Comparison of ENCODE assay signal across 10 mouse cellular contexts in genomic region chr6:88558076-88558475, GRCm38 (mm10). TPM values are rescaled to one million over a fixed set of nuclear protein-coding genes. Genes with fewer than 3 reads are reported as not detected.
A peak's percentile ranks its signal among the peaks of the same experiment; 100 is the strongest.
DNase-seq lines count a peak whose midpoint lies in the region; ATAC-seq and TF ChIP-seq lines count a peak whose summit lies in the region.
"Had no signal": no experiment of that assay in that cellular context is flagged by ENCODE, and none has a peak within 500 bp of the region (broad histone marks: within the 10 kb centered on the region; RNA-seq: fewer than 3 reads in every experiment).

No protein-coding gene starts in this region.

- no peaks in the 10 kb centered on the region for H3K9me3 ChIP-seq in hindbrain, embryonic 10.5 days
- H3K9me3 ChIP-seq: hindbrain, embryonic 12.5 days had no signal

- H3K27ac ChIP-seq in layer of hippocampus, adult 2 months = no peak overlapping the region
- H3K27ac ChIP-seq in cerebellum, adult 2 months (ENCODE audit: insufficient read depth, low read length) = peak overlapping the region; percentile 71
- H3K27ac ChIP-seq in hindbrain, embryonic 10.5 days = no peak overlapping the region
- H3K27ac ChIP-seq: hindbrain, embryonic 12.5 days had no signal

- peaks cover 22% of the 10 kb centered on the region for H3K4me1 ChIP-seq in cerebellum, adult 2 months (ENCODE audit: control insufficient read depth, insufficient read depth, low read length)
- H3K4me1 ChIP-seq in hindbrain, embryonic 10.5 days (replicated peaks) = peaks cover 8% of the 10 kb centered on the region; the same call in 1 of the 2 replicates
- H3K4me1 ChIP-seq: hindbrain, embryonic 12.5 days had no signal

- H3K27me3 ChIP-seq in cerebellum, adult 2 months (ENCODE audit: control insufficient read depth, insufficient read depth, low read length) = no peaks in the 10 kb centered on the region
- H3K27me3 ChIP-seq in myocyte (ENCODE audit: control insufficient read depth, insufficient read depth, insufficient read length) = no peaks in the 10 kb centered on the region
- H3K27me3 ChIP-seq in hindbrain, embryonic 10.5 days (ENCODE audit: insufficient read depth, poor library complexity, severe bottlenecking) = 0 out of 2 replicates have a peak, but pooled peaks cover 3% of the 10 kb centered on the region
- H3K27me3 ChIP-seq: hindbrain, embryonic 12.5 days had no signal

- peak overlapping the region; percentile 58 for H3K4me2 ChIP-seq in myocyte (ENCODE audit: low read depth)
- H3K4me2 ChIP-seq: hindbrain, embryonic 12.5 days had no signal

- peak; percentile 44; the same call in 1 of the 2 replicates for TF ChIP-seq POLR2A in cerebellum, adult 2 months (IDR thresholded peaks at IDR 0.05; ENCODE audit: borderline replicate concordance, insufficient read depth, low read length)
- TF ChIP-seq POLR2A in myocyte (IDR thresholded peaks at IDR 0.05; ENCODE audit: insufficient read length, low read depth) = no peak

- ATAC-seq in megakaryocyte progenitor cell, adult 5-6 weeks (replicated peaks; ENCODE audit: poor library complexity) = no peak
- ATAC-seq: forebrain, embryonic 16.5 days had no signal

- H3K4me3 ChIP-seq in layer of hippocampus, adult 2 months = no peak overlapping the region
- no peak overlapping the region for H3K4me3 ChIP-seq in cerebellum, adult 2 months (replicated peaks; ENCODE audit: insufficient read depth, low read depth, low read length)
- H3K4me3 ChIP-seq in myocyte = no peak overlapping the region
- H3K4me3 ChIP-seq in hindbrain, embryonic 10.5 days = no peak overlapping the region
- H3K4me3 ChIP-seq: hindbrain, embryonic 12.5 days had no signal

- 12% methylated on average over 1 of the region's 1 CpGs for WGBS in cerebellum, adult 2 months
- 90% methylated on average over 1 of the region's 1 CpGs for WGBS in hindbrain, embryonic 10.5 days

- DNase-seq in layer of hippocampus, adult 2 months (ENCODE audit: low spot score in 2 of 2) = no peak
- no peak for DNase-seq in layer of hippocampus, adult 9-10 months (ENCODE audit: low spot score)
- peak; percentile 37 for DNase-seq in Muller cell, postnatal 12 days (ENCODE audit: inconsistent ontology term)
- DNase-seq in cerebellum, adult 2 months = peak; percentile 79 to 91
- DNase-seq in hindbrain, embryonic 10.5 days (ENCODE audit: low spot score) = no peak
- no peak for DNase-seq in left cerebral cortex, adult 11 months (ENCODE audit: low spot score)

- peak; percentile 68 for TF ChIP-seq CTCF in layer of hippocampus, adult 2 months (conservative IDR thresholded peaks at IDR 0.05)
- peak; percentile 94 for TF ChIP-seq CTCF in cerebellum, adult 2 months (IDR thresholded peaks at IDR 0.05; ENCODE audit: borderline replicate concordance, insufficient read depth, low read depth, low read length)

- H3K79me2 ChIP-seq in myocyte (ENCODE audit: control insufficient read depth, insufficient read depth) = no peaks in the 10 kb centered on the region

- H3ac ChIP-seq in myocyte (ENCODE audit: control insufficient read depth, insufficient read length) = no peak overlapping the region

- no peaks in the 10 kb centered on the region for H3K36me3 ChIP-seq in myocyte (ENCODE audit: control insufficient read depth, insufficient read depth)
- H3K36me3 ChIP-seq in hindbrain, embryonic 10.5 days = no peaks in the 10 kb centered on the region
- H3K36me3 ChIP-seq: hindbrain, embryonic 12.5 days had no signal

TF ChIP-seq in myocyte, 11 proteins besides CTCF, POLR2A, EP300 and RAD21:
- no peak for TF ChIP-seq TCF3 (IDR thresholded peaks at IDR 0.05; ENCODE audit: insufficient read length, low read depth)
- TF ChIP-seq E2F4 (IDR thresholded peaks at IDR 0.05; ENCODE audit: insufficient read depth) = no peak
- no peak for TF ChIP-seq MYOG (IDR thresholded peaks at IDR 0.05; ENCODE audit: control insufficient read depth in 1 of 3, insufficient read depth in 1 of 3, insufficient read length in 2 of 3, low read depth in 2 of 3)
- TF ChIP-seq CEBPB (IDR thresholded peaks at IDR 0.05; ENCODE audit: insufficient read depth, poor library complexity, severe bottlenecking) = no peak

RNA-seq across cellular contexts. Expression of gene Sec61a1, which starts 39.4 kb away (rescaled TPM):
- total RNA-seq in layer of hippocampus, adult 2 months (2021) = 10 to 100 TPM; 80.9 to 94.0 TPM
- polyA plus RNA-seq in cerebellum, adult 2 months (2012; rRNA removed) = 86.8 and 93.3 TPM in 2 replicates
- 106 TPM for polyA plus RNA-seq in myocyte (2012; fragmentation: generic; extraction: Trizol)
- total RNA-seq in megakaryocyte progenitor cell, adult 5-6 weeks (2015) = 169 and 184 TPM in 2 replicates
- total RNA-seq in megakaryocyte progenitor cell, adult 5-6 weeks (2017) = 140 and 153 TPM in 2 replicates
- polyA plus RNA-seq in hindbrain, embryonic 10.5 days (2016; fragmentation: Nextera tagmentation; extraction: Ambion mirVana) = 206 and 228 TPM in 2 replicates

Comparison
In these comparisons a context has a peak if more than half of its experiments do, and no peak if none do; other contexts are left out.
1. DNase-seq: peak in Muller cell, postnatal 12 days (single experiment) and cerebellum, adult 2 months (2 of 2); none in layer of hippocampus, adult 2 months (0 of 2), layer of hippocampus, adult 9-10 months (single experiment), hindbrain, embryonic 10.5 days (single experiment) and left cerebral cortex, adult 11 months (single experiment).